Mouse (Mus musculus): ENCODE results near the gene Rnf126. TPM values are rescaled to one million over a fixed set of nuclear protein-coding genes. Genes with fewer than 3 reads are reported as not detected.

Rnf126 gene
- polyA plus RNA-seq, 1 experiment = 35.3 TPM

DNA sequence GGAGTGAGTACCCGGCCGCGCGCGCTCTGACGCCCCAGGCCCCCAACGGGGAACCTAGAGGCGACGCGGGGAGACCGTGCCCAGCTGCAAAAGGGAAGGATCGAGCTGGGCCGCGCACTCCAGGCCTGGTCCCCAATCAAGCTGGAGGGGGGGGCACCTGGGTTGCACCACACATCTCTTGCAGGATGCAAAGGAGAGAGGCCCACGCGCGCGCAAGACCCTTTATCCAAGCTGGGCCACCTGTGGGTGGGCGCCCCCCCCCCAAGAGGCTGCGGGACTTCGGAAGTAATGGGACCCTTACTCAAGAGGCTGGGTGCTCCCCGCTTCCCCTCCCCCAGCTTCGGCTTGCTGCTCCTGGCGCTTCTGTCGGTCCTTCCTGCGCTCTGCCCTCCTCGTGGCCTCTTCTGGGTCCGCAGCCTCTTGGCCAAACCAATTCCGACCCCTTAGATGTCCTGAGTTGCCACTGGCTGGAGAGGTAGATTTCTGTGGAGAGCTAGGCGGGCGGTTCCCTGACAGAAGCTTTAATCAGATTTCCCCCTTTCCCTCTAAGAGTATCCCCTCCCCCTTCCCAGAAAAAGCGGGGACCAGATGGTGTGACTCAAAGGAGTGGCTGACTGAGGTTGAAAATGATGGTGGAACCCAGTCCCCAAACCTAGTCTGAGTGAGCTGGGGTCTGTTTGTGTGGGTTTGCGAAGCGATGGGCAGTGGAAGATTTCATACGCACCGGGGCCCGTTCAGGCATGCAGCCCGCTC is 27.2 kb upstream of the Rnf126 start:
- Histone ChIP-seq H3K27me3 (ENCODE audit: control insufficient read depth) (peaks cover 24% of the 10 kb centered on the region), H3K9me3 (ENCODE audit: control insufficient read depth, low read length) (no peaks in the 10 kb centered on the region), H3K4me1 (ENCODE audit: control insufficient read depth) (peaks cover 31% of the 10 kb centered on the region), H3K36me3 (ENCODE audit: control insufficient read depth) (no peaks in the 10 kb centered on the region), H3K4me3 (replicated peaks) (peak overlapping the region; percentile 57)
- TF ChIP-seq GATA1 (IDR thresholded peaks at IDR 0.05; ENCODE audit: low read length) (no peak), TAL1 (IDR thresholded peaks at IDR 0.05; ENCODE audit: low read length) (no peak)

DNA sequence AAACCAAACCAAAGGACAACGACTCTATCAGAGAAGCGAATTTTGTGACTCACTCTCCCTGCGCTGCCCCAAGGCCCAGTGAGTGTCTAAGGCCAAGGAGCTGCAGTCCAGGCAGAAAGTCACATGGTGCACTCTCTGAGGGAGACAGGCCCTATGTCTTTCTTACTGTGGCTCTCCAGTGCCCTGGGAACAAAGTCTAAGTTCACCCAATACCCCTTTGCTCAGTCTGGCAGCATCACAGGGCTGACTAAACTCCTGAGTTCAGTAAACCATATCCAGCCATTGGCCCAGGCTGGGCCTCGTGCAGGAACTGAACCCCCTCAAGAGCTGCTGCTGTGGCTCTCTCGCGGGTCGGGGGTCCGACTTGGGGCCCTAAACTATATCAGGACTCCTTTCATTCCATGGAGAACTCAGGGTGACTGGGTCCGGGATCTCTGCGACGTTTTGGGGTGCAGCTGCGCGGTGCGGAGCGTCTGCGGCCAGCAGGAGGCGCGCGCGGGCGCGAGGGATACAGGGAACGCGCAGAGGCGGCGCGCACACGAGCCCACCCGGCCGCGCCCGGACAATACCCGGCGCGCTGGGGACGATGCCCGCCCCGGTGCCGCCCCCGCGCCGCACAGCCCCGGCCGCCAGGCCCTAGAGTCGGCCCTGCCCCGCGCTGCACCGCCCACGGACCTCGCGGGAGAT is 26.4 kb upstream of the Rnf126 start, which contains the start of gene Palm:
TSS of gene Palm (plus strand) at position 522 of the 687 bp plus-strand sequence.
- TF ChIP-seq TAL1 (IDR thresholded peaks at IDR 0.05; ENCODE audit: low read length) = no peak
- Histone ChIP-seq H3K27me3 (ENCODE audit: control insufficient read depth) (peaks cover 24% of the 10 kb centered on the region), H3K4me1 (ENCODE audit: control insufficient read depth) (peaks cover 29% of the 10 kb centered on the region), H3K36me3 (ENCODE audit: control insufficient read depth) (no peaks in the 10 kb centered on the region), H3K9me3 (ENCODE audit: control insufficient read depth, low read length) (no peaks in the 10 kb centered on the region), H3K4me3 (replicated peaks) (peak within 1 kb of the TSS; percentile 57)

GRCm38 (mm10) chr10:79792339-79793040 is 25.7 kb upstream of the Rnf126 start:
- TF ChIP-seq TAL1 (IDR thresholded peaks at IDR 0.05; ENCODE audit: low read length) = no peak
- no peak for TF ChIP-seq GATA1 (IDR thresholded peaks at IDR 0.05; ENCODE audit: low read length)
- peaks cover 22% of the 10 kb centered on the region for H3K4me1 ChIP-seq (ENCODE audit: control insufficient read depth)
- H3K9me3 ChIP-seq (ENCODE audit: control insufficient read depth, low read length) = no peaks in the 10 kb centered on the region
- H3K36me3 ChIP-seq (ENCODE audit: control insufficient read depth) = no peaks in the 10 kb centered on the region
- H3K27me3 ChIP-seq (ENCODE audit: control insufficient read depth) = peaks cover 24% of the 10 kb centered on the region
- no peak overlapping the region for H3K4me3 ChIP-seq (replicated peaks)

- Histone ChIP-seq H3K27me3 (ENCODE audit: control insufficient read depth) (peaks cover 24% of the 10 kb centered on the region), H3K9me3 (ENCODE audit: control insufficient read depth, low read length) (no peaks in the 10 kb centered on the region), H3K4me3 (replicated peaks) (no peak within 1 kb of the TSS), H3K36me3 (ENCODE audit: control insufficient read depth) (no peaks in the 10 kb centered on the region), H3K4me1 (ENCODE audit: control insufficient read depth) (peaks cover 18% of the 10 kb centered on the region)
- TF ChIP-seq GATA1 (IDR thresholded peaks at IDR 0.05; ENCODE audit: low read length) (no peak), TAL1 (IDR thresholded peaks at IDR 0.05; ENCODE audit: low read length) (no peak)
Measured at GRCm38 (mm10) chr10:79790861-79791260, 24.1 kb upstream of the Rnf126 start, which contains the start of gene Prss57. Gene Prss57 (minus strand): TSS chr10:79790961.

DNA sequence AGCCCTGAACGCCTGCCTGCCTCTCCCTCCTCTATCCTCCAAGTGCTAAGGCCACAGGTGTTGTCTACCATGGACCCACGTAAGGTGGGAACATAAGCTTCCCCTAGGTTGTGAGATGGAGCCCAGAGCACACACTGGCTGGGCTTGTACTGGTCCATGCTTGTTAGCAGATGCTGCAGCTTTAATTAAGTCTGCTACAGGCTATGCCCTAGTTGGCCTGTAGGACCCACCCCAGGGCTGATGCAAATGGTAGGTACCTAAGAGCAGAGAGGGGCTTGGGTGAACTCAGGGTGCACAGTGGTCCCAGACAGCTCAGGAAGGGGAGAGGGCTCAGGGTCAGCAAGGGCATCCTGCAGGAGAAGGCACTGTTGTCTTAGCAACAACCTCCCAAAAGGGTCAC is 22.8 kb upstream of the Rnf126 start:
- Histone ChIP-seq H3K4me3 (replicated peaks) (no peak overlapping the region), H3K36me3 (ENCODE audit: control insufficient read depth) (no peaks in the 10 kb centered on the region), H3K9me3 (ENCODE audit: control insufficient read depth, low read length) (no peaks in the 10 kb centered on the region), H3K27me3 (ENCODE audit: control insufficient read depth) (peaks cover 22% of the 10 kb centered on the region), H3K4me1 (ENCODE audit: control insufficient read depth) (peaks cover 16% of the 10 kb centered on the region)
- TF ChIP-seq GATA1 (IDR thresholded peaks at IDR 0.05; ENCODE audit: low read length) (no peak), TAL1 (IDR thresholded peaks at IDR 0.05; ENCODE audit: low read length) (no peak)

- TF ChIP-seq GATA1 (IDR thresholded peaks at IDR 0.05; ENCODE audit: low read length) (no peak), TAL1 (IDR thresholded peaks at IDR 0.05; ENCODE audit: low read length) (no peak)
- peaks cover 16% of the 10 kb centered on the region for H3K27me3 ChIP-seq (ENCODE audit: control insufficient read depth)
- H3K4me3 ChIP-seq (replicated peaks) = no peak overlapping the region
- H3K9me3 ChIP-seq (ENCODE audit: control insufficient read depth, low read length) = no peaks in the 10 kb centered on the region
- no peaks in the 10 kb centered on the region for H3K36me3 ChIP-seq (ENCODE audit: control insufficient read depth)
- H3K4me1 ChIP-seq (ENCODE audit: control insufficient read depth) = peaks cover 7% of the 10 kb centered on the region
Measured at GRCm38 (mm10) chr10:79788386-79789158, 21.8 kb upstream of the Rnf126 start.

- Histone ChIP-seq H3K36me3 (ENCODE audit: control insufficient read depth) (no peaks in the 10 kb centered on the region), H3K4me1 (ENCODE audit: control insufficient read depth) (peaks cover 24% of the 10 kb centered on the region), H3K27me3 (ENCODE audit: control insufficient read depth) (peaks cover 28% of the 10 kb centered on the region), H3K4me3 (replicated peaks) (no peak overlapping the region), H3K9me3 (ENCODE audit: control insufficient read depth, low read length) (peaks cover 5% of the 10 kb centered on the region; the same call in 1 of the 2 replicates)
- TF ChIP-seq GATA1 (IDR thresholded peaks at IDR 0.05; ENCODE audit: low read length) = no peak
- no peak for TF ChIP-seq TAL1 (IDR thresholded peaks at IDR 0.05; ENCODE audit: low read length)
Measured at GRCm38 (mm10) chr10:79783920-79784800, 17.4 kb upstream of the Rnf126 start.

DNA sequence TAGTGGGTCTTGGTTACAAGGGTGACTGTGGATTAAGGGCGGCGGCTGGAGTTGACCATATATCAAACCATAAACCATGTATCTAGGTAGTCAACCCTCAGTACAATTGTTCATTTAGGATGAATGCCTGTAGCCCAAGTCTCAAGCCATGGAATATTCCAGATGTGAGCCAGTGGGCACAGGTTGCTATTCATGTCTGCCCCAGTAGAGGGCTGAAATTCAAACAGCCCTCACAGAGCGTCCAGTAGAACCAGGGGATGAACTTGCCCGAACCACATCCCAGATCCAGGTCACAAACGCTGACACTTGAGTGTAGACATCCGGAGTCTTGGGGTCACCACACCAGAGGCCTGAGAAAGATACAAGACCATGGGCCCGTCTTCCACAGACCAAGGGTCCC is 16.3 kb upstream of the Rnf126 start:
- H3K9me3 ChIP-seq (ENCODE audit: control insufficient read depth, low read length) = peaks cover 5% of the 10 kb centered on the region; the same call in 1 of the 2 replicates
- TF ChIP-seq TAL1 (IDR thresholded peaks at IDR 0.05; ENCODE audit: low read length) (no peak), GATA1 (IDR thresholded peaks at IDR 0.05; ENCODE audit: low read length) (no peak)
- H3K4me3 ChIP-seq (replicated peaks) = no peak overlapping the region
- H3K4me1 ChIP-seq (ENCODE audit: control insufficient read depth) = peaks cover 24% of the 10 kb centered on the region
- H3K36me3 ChIP-seq (ENCODE audit: control insufficient read depth) = no peaks in the 10 kb centered on the region
- peaks cover 39% of the 10 kb centered on the region for H3K27me3 ChIP-seq (ENCODE audit: control insufficient read depth)

Data from erythroblast, embryonic 14.5 days (primary cell).